Mouse (Mus musculus) bone marrow, adult 2 months (tissue): Measurements from ENCODE around the gene Anxa2.

ENCODE experiments used
- CTCF ChIP-seq: fragments of 200-500 bp; IDR thresholded peaks from 2 replicates; pipeline ENCODE4 v1.5.1; 2011; ENCODE audit warnings: low read length, control low read depth; ENCODE audit not compliant: control insufficient read depth, insufficient read depth
- POLR2A ChIP-seq: fragments of 200-500 bp; IDR thresholded peaks from 2 replicates; pipeline ENCODE4 v1.6.1; 2011; ENCODE audit warnings: low read depth, mild to moderate bottlenecking, control low read depth, low read length, borderline replicate concordance; ENCODE audit not compliant: control insufficient read depth

DNA sequence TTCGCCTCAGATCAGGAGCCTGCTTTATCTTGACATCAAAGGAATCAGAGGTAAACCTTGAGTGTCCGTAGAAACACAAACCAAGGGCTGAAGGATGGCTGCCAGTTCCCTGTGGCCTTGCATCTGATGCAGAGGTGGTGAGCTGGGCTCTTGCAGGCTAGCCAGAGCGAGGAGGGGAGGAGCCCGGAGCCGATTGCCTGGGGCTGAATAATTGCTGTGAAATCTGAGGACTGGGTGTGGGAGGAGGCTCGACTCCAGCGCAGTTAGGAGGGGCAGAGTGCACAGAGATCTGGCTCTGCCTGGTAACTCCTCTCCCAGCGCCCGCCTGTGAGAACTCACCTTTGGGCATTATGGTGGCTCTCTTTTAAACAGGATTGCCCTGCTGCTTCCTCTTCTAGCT lies 15.6 kb downstream of the Anxa2 start:
- TF ChIP-seq CTCF (no peak), POLR2A (no peak)
